Mouse (Mus musculus) midbrain, postnatal 0 days (tissue): Measurements from ENCODE around the gene Aplp2. TPM values are rescaled to one million over a fixed set of nuclear protein-coding genes. Genes with fewer than 3 reads are reported as not detected.

Experiments used
- ATAC-seq: fragments of 200-750 bp; cut with Nextera tagmentation; 2 replicates; pipeline ENCODE4 v1.8.0; 2017; ENCODE audit warnings: moderate number of reproducible peaks, mild to moderate bottlenecking, moderate TSS enrichment, moderate library complexity; ENCODE audit not compliant: low FRiP score
- DNase-seq: peaks from one replicate; pipeline ENCODE4 v3.0.0-alpha.2; 2015; ENCODE audit warnings: low spot score
- H3K27ac ChIP-seq: fragments of 300-500 bp; sonication (generic); 2 replicates; pipeline ENCODE4 v1.5.1; 2014; ENCODE audit warnings: low read depth, mild to moderate bottlenecking, low read length, mixed read lengths
- H3K27me3 ChIP-seq: fragments of 300-500 bp; sonication (generic); 2 replicates; pipeline ENCODE4 v1.6.1; 2014; ENCODE audit warnings: low read length, control low read depth, mixed read lengths; ENCODE audit not compliant: insufficient read depth
- H3K36me3 ChIP-seq: fragments of 300-500 bp; sonication (generic); 2 replicates; pipeline ENCODE4 v1.6.1; 2014; ENCODE audit warnings: low read length, control low read depth, mixed read lengths; ENCODE audit not compliant: insufficient read depth
- H3K4me1 ChIP-seq: fragments of 300-500 bp; sonication (generic); 2 replicates; pipeline ENCODE4 v1.6.1; 2014; ENCODE audit warnings: mild to moderate bottlenecking, control low read depth, antibody characterized with exemption, low read length, mixed read lengths; ENCODE audit not compliant: insufficient read depth
- H3K4me2 ChIP-seq: fragments of 300-500 bp; sonication (generic); 2 replicates; pipeline ENCODE4 v1.6.1; 2014; ENCODE audit warnings: low read depth, mild to moderate bottlenecking, low read length, mixed read lengths; ENCODE audit not compliant: poor library complexity, severe bottlenecking
- H3K4me3 ChIP-seq: fragments of 300-500 bp; sonication (generic); 2 replicates; pipeline ENCODE4 v1.5.1; 2014; ENCODE audit warnings: low read depth, mild to moderate bottlenecking, low read length, moderate library complexity
- H3K9ac ChIP-seq: fragments of 300-500 bp; sonication (generic); replicated peaks from 2 replicates; pipeline ENCODE4 v1.6.1; 2014; ENCODE audit warnings: mild to moderate bottlenecking, low read length, moderate library complexity, mixed read lengths; ENCODE audit not compliant: poor library complexity, severe bottlenecking
- H3K9me3 ChIP-seq: fragments of 300-500 bp; sonication (generic); 2 replicates; pipeline ENCODE4 v1.6.1; 2016; ENCODE audit warnings: low read length, control low read depth
- CTCF ChIP-seq: IDR thresholded peaks from 2 replicates; pipeline ENCODE4 v1.5.1; 2016; ENCODE audit warnings: antibody characterized with exemption, mild to moderate bottlenecking
- WGBS: fragments of 180-500 bp; shearing (Covaris S2); extraction: QIAGEN DNeasy Blood & Tissue Kit; methylation state at CpG from one replicate; pipeline ENCODE4 v1.1.7; 2014; 5-methylcytosine and 5-hydroxymethylcytosine counted together
- polyA plus RNA-seq: library from polyadenylated mRNA; unstranded; fragments of >200 nt; fragmentation: Nextera tagmentation; extraction: Ambion mirVana; gene quantifications from 2 replicates; pipeline ENCODE4 v1.2.1, GENCODE M21; 2015
- total RNA-seq: library from RNA; depleted of rRNA; stranded (reverse); fragments of >200 nt; gene quantifications from 2 replicates; pipeline ENCODE4 v1.2.3, GENCODE M21; 2014

Gene Aplp2
- total and polyA plus RNA-seq, 2 experiments from 2014 or later = 379 to 406 TPM

DNA sequence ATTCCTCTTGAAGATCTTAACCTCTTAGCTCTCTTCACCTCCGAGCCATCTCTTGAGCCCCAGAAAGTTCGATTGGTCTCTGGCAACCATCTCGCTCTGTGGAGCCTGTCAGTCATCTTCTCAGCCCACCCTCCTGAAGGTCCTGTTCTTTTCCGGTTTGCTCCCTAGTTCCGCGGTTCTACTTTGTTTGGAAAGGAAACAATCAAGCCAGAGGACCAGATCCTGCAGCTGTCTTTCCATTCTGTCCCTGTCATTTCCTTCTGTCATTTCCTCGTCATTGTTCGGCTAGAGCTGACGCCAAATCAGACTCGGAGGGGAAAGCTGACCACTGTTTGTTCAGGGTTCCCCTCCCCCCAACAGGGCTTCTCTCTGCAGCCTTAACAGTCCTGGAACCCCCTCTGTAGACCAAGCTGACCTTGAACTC is 41.7 kb upstream of the Aplp2 start:
- Histone ChIP-seq H3K4me3 (no peak overlapping the region), H3K36me3 (no peaks in the 10 kb centered on the region), H3K4me1 (no peaks in the 10 kb centered on the region), H3K4me2 (no peak overlapping the region), H3K27ac (no peak overlapping the region), H3K27me3 (no peaks in the 10 kb centered on the region), H3K9me3 (no peaks in the 10 kb centered on the region), H3K9ac (no peak overlapping the region)
- DNase-seq (no peak), ATAC-seq (no peak)
- no peak for TF ChIP-seq CTCF
- WGBS = 63% methylated on average over 10 of the region's 10 CpGs

DNA sequence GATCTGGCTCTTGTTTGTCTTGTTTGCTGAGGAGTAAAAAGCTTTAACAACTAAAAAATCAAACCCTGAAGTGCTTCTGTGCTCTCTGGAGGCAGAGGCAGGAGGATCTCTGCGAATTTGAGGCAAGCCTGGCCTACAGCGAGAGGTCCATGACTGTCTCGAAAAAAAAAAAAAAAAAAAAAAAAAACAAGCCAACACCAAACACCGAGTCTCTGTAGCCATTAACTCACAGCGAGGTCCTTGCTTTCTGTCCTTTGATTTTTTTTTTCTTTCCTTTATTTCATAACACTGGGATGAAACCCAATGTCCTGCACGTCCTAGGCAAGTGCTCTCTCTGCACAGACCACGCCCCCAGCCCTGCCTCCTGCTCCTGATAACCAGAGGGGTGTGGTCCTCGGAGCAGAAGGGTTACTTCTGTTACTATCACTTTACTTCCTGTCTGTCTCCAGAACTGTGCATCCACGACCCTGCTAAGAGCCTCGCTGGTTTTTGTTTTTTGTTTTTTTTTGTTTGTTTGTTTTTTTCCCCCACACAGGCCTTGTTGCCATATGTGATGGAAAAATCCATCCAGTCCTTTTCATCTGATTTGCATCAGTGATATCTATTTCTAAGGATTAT is 40.7 kb upstream of the Aplp2 start:
- no peak for TF ChIP-seq CTCF
- Histone ChIP-seq H3K9me3 (no peaks in the 10 kb centered on the region), H3K4me3 (no peak overlapping the region), H3K36me3 (no peaks in the 10 kb centered on the region), H3K4me1 (no peaks in the 10 kb centered on the region), H3K27ac (no peak overlapping the region), H3K9ac (no peak overlapping the region), H3K27me3 (no peaks in the 10 kb centered on the region), H3K4me2 (no peak overlapping the region)
- DNase-seq (no peak), ATAC-seq (no peak)
- 82% methylated on average over 10 of the region's 10 CpGs for WGBS

DNA sequence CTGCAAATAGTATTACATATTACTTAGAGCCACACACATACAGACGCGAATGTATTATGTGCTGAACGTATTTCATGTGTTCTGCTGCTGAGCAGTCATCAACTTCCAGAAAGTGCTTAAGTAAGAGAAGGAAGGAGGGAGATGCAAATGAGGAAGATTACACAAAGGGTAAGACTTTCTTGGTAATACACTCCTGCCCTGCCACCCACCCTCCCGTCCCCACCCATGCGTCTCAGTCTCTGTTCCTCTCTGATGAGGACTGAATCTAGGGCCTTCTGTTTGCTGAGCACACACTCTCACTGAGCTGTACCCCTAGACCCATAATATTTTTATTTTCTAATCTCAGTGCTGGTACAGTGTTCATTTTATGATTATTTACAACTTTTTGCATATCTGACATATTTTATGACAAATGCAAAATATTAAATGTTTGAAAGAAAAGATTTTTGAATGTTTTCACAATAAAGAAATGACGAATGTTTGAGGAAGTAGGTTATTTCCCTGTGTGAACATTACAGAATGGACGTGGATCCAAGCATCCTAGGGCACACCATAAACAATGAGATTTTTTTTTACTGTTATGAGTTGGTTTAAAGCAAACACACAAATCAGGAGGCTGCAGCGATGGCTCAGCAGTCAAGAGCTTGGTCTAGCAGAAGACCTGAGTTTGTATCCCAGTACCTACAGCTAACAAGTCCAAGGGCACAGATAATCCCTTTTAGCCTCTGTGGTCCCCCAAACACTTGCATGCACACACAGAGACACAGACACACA is 36.0 kb upstream of the Aplp2 start:
- Histone ChIP-seq H3K4me2 (no peak overlapping the region), H3K4me3 (no peak overlapping the region), H3K9me3 (no peaks in the 10 kb centered on the region), H3K4me1 (no peaks in the 10 kb centered on the region), H3K27ac (no peak overlapping the region), H3K27me3 (no peaks in the 10 kb centered on the region), H3K36me3 (no peaks in the 10 kb centered on the region), H3K9ac (no peak overlapping the region)
- 79% methylated on average over 8 of the region's 8 CpGs for WGBS
- no peak for TF ChIP-seq CTCF
- DNase-seq = no peak
- no peak for ATAC-seq

DNA sequence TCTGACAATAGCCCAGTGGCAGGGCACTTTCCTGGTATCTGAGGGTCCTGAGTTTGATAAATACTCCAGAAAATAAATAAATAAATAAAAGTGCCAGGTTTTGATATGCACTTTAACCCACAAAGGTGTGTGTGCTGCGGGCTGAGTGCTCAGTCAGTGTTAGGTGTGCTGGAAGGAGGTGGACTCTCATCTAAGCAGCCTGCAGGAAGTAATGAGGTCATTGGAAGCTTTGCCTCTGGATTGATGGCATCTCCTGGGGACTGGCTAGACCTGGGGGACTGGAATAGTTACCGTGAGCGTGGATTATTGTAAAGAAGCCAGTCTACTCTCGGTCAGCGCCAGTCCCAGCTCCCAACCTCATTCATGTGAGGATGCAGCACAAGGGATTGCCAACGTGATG is 34.8 kb upstream of the Aplp2 start:
- WGBS = 46% methylated on average over 6 of the region's 6 CpGs
- Histone ChIP-seq H3K9ac (no peak overlapping the region), H3K4me2 (no peak overlapping the region), H3K9me3 (no peaks in the 10 kb centered on the region), H3K4me3 (no peak overlapping the region), H3K27me3 (no peaks in the 10 kb centered on the region), H3K4me1 (no peaks in the 10 kb centered on the region), H3K36me3 (no peaks in the 10 kb centered on the region), H3K27ac (no peak overlapping the region)
- DNase-seq = no peak
- TF ChIP-seq CTCF = no peak
- no peak for ATAC-seq

DNA sequence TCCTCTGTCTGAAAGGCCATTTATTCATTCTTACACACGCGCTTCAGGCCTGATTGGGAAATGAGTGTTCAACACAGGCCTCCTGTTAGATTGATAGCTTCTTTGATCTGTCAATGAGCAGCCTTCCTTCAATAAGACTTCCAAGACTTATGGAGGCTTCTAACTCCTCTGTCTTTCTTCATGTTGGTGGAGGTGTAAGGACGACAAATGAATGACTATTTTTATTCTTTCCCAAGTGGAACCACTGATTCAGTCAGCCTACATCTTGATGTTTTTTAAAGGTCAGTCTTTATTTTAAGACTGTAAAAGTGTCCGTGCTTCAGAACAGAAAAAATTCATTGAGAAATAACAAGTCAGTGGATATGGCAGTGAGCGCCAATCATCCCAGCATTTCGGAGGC is 33.4 kb upstream of the Aplp2 start:
- DNase-seq (no peak), ATAC-seq (no peak)
- no peak overlapping the region for H3K27ac ChIP-seq
- whole genome bisulfite sequencing = 91% methylated on average over 6 of the region's 6 CpGs
- no peak for TF ChIP-seq CTCF
- no peaks in the 10 kb centered on the region for H3K9me3 ChIP-seq
- no peaks in the 10 kb centered on the region for H3K4me1 ChIP-seq
- no peaks in the 10 kb centered on the region for H3K27me3 ChIP-seq
- no peak overlapping the region for H3K4me3 ChIP-seq
- no peaks in the 10 kb centered on the region for H3K36me3 ChIP-seq
- no peak overlapping the region for H3K9ac ChIP-seq
- no peak overlapping the region for H3K4me2 ChIP-seq

DNA sequence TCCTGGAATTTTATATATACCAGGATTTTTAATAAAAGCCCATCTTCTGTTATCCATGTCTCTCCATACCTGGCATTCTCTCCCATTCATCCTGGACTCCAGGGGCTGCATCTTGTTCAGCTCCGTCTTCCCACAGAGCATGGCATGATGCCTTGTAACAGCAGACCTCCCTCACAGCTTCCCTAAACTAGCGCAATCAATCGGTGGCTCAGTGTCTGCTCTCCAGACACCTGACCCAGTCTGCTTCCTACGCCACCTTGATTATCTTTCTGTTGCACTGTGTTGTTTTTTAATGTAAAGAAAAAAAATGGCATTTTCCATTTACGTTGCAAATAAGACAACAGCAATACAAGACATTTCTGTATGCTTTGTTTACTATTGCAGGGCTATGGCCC is 32.3 kb upstream of the Aplp2 start:
- Histone ChIP-seq H3K9ac (no peak overlapping the region), H3K4me3 (no peak overlapping the region), H3K9me3 (no peaks in the 10 kb centered on the region), H3K27me3 (no peaks in the 10 kb centered on the region), H3K36me3 (no peaks in the 10 kb centered on the region), H3K4me2 (no peak overlapping the region), H3K4me1 (no peaks in the 10 kb centered on the region), H3K27ac (no peak overlapping the region)
- ATAC-seq (no peak), DNase-seq (no peak)
- no peak for TF ChIP-seq CTCF
- WGBS = 71% methylated on average over 5 of the region's 5 CpGs
